Mouse (Mus musculus) heart, adult 8-10 months (tissue): ENCODE results near the gene Ppp1r15a. TPM values are rescaled to one million over a fixed set of nuclear protein-coding genes. Genes with fewer than 3 reads are reported as not detected.
A peak's percentile ranks its signal among the peaks of the same experiment; 100 is the strongest.
"Not testable (repeated sequence)": the region's sequence is repeated elsewhere in the genome, so short reads cannot be mapped to it uniquely, and the experiment has no call there.

Experiments used
- DNase-seq: peaks from one replicate; pipeline ENCODE4 v3.0.0; 2022; ENCODE audit warnings: low spot score
- total RNA-seq, 4 experiments: library from RNA; stranded (reverse); gene quantifications; 2 replicates each; pipeline ENCODE4 v1.2.4; 2022

The Ppp1r15a gene
- total RNA-seq, 4 experiments from 2014 or later: 21.9 to 31.6 (median 28.0) TPM

DNA sequence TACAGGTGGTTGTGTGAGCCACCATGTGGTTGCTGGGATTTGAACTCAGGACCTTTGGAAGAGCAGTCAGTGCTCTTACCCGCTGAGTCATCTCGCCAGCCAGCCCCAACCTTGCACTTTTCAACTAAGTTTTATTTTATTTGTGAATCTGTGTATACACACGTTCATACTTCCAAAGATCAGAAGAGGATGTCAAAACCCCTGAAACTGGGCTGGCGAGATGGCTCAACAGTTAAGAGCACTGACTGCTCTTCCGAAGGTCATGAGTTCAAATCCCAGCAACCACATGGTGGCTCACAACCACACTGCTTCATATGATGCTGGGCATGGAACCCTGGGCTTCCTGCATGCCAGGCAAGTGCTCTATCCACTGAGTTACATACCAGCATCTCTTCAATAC, 41.1 kb downstream of the Ppp1r15a start:
- not testable (repeated sequence) for DNase-seq

DNA sequence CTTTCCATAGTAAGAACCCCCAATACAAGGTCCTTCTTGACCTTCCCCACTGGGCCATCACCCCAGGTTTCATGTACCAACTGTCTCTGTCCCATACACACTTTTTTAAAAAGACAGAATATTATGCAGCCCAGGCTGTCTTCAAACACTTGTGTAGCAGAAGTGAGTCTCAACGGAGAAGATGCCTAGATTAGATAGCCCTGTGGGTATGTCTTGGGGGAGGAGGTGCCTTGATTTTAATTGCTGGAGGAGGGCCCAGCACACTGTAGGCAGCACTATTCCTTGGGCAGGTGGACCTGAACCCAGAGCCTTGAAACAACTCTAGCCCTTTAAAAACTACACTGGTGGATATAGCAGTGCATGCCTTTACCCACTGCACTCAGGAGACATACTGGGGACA, 43.9 kb downstream of the Ppp1r15a start:
- no peak for DNase-seq

DNA sequence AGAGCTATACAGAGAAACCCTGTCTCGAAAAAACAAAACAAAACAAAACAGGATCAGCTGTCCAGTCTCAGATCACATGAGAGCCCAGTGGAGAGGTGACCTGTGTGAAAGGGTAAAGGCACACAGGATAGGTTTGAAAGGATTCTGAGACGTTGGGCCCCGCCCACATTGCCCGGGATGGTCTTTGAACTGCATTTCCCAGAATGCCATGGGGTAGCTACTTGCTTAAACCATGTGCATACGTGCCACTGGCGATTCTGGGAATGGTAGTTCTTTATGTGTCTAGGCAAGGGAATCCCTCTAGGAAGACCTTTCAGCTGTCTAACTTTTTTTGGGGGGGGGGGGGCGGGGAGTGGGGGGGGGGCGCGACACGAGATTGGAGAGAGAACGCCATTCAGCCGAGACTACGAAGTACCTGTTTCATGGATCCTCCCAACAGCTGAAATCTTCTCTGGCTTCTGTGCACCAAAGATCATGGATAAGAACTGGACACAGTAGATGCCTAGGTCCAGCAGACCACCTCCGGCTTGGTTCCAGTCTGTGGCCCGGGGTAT, 44.6 kb downstream of the Ppp1r15a start, which contains the start of gene Tulp2:
TSS of gene Tulp2 (plus strand) at position 504 of the 554 bp plus-strand sequence.
- peak; percentile 61 for DNase-seq

DNA sequence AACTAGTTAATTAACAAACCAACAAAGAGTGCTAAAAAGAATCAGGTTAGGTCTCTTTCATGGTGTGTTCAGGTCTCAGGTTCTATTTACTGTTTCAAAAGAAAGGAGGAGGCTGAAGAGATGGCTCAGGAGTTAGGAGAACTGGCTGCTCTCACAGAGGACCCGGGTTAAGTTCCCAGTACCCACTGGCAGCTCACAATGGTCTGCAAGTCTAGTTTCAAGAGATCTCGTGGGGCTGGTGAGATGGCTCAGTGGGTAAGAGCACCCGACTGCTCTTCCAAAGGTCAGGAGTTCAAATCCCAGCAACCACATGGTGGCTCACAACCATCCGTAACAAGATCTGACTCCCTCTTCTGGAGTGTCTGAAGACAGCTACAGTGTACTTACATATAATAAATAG, 45.8 kb downstream of the Ppp1r15a start:
- DNase-seq: not testable (repeated sequence)

DNA sequence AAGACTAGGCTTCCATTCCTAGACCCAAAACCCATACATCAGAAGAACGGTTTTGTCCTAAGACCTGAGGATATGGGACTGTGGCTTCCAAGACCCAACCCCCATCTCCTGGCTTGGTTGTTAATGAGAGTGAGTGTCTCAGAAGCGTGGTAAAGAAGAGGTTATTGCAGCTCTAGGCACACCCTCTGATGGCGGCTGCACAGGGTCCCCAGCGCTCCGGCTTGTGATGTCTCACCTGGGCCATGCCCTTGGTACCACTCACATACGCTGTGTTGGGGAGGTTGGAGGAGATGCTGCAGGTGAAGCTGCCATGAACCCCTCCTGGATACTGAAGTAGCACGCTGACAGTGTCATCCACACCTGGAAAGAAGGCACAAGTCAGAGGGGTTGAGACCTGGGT, 47.3 kb downstream of the Ppp1r15a start:
- DNase-seq: no peak

DNA sequence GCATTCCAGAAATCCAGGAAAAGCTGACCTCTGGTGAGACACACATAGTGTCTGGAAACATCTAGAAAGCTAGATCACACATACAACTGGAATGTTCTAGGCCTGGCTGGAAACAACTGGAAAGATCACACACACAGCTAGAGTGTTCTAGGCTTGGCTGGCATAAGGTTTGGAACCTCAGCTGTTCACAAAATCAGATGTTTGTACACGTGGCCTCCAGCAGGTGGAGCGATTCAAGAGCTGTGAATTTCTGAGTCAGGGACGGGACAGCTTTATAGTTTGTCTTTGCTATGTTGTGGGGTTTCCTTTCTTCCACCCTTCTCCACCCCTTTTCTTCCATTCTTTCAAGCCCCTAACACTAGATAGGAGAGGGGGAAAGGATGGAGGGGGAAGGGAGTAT, 49.1 kb downstream of the Ppp1r15a start:
- peak; percentile 62 for DNase-seq

DNA sequence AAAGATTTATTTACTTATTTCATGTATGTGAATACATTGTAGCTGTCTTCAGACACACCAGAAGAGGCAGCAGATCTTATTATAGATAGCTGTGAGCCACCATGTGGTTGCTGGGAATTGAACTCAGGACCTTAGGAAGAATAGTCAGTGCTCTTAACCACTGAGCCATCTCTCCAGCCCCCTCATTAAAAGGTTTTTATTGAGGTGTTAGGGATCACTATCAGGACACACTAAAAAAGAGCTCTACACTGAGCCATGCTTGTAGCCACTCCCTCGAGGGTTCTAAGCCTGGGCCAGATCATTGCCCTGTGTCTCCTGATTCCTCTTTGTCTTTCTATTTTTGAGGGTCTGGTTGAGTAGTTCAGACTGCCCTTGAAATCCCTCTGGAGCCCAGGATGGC, 49.6 kb downstream of the Ppp1r15a start:
- no peak for DNase-seq

DNA sequence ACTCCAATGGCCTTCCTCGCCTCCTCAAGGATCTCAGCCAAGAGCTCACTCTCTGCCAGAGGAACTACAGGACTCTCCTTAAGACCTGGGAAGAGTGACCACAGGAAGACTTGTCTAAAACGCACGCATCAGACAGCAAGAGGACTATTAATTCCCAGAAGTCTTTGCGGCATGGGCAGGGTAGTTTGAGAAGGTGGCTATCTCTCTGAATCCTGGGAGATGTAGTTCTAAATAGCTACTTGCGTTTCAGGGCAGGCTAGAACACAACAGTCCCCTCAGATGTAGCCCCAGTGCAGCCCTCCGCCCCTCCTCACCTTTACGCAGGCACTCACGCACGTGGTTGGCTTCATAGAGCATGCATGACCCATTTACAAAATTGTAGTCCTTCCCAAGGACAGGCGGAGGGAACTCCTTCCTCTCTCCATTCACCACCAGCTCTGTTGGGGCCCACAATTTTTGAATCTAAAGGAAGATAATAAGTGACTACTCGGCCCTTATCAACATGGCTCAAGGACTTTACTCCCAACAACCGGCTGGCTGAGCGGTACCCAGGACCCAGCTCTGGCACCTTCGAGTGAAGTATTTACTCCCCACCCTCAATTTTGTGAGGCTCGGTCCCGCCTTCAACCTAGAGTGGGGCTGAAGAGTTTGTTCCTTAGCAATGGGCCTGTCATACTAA, 50.6 kb downstream of the Ppp1r15a start:
- no peak for DNase-seq

Other genes with a start within 250 kb of the Ppp1r15a start
- not detected for gene Slc6a21, start 248.8 kb downstream of the Ppp1r15a start, total RNA-seq
- gene Trpm4, start 192.5 kb downstream of the Ppp1r15a start, total RNA-seq: 10 to 100 TPM; 23.8 to 36.3 (median 25.4) TPM
- 1,000 to 10,000 TPM; 1,032 to 1,216 (median 1,081) TPM for gene Hrc, start 191.0 kb downstream of the Ppp1r15a start, total RNA-seq
- under 1 TPM; 0.11 to 0.33 (median 0.20) TPM for gene Ppfia3, start 159.2 kb downstream of the Ppp1r15a start, total RNA-seq
- 1 to 10 TPM; 1.0 to 1.5 (median 1.3) TPM for gene Lin7b, start 155.7 kb downstream of the Ppp1r15a start, total RNA-seq
- gene Snrnp70, start 130.5 kb downstream of the Ppp1r15a start, total RNA-seq: 100 to 1,000 TPM in 1 of 4 experiments, 10 to 100 TPM in 3; 68.3 to 107 (median 86.7) TPM
- 1 to 10 TPM; 5.5 to 8.0 (median 6.9) TPM for gene Kcna7, start 120.6 kb downstream of the Ppp1r15a start, total RNA-seq
- under 1 TPM; 0.30 to 0.50 (median 0.36) TPM for gene Ntf5, start 112.6 kb downstream of the Ppp1r15a start, total RNA-seq
- gene Lhb, start 105.4 kb downstream of the Ppp1r15a start, total RNA-seq: not detected
- gene Gys1, start 91.4 kb downstream of the Ppp1r15a start, total RNA-seq: 100 to 1,000 TPM; 106 to 122 (median 112) TPM
- gene Ruvbl2, start 88.2 kb downstream of the Ppp1r15a start, total RNA-seq: 10 to 100 TPM; 23.1 to 31.5 (median 26.8) TPM
- 100 to 1,000 TPM; 164 to 329 (median 254) TPM for gene Ftl1, start 66.4 kb downstream of the Ppp1r15a start, total RNA-seq
- gene Bax, start 59.4 kb downstream of the Ppp1r15a start, total RNA-seq: 10 to 100 TPM; 24.3 to 26.9 (median 26.2) TPM
- gene Tulp2, start 44.4 kb downstream of the Ppp1r15a start, total RNA-seq: not detected
- gene Gm45808, start 39.5 kb downstream of the Ppp1r15a start, total RNA-seq: 1 to 10 TPM; 3.8 to 8.5 (median 7.6) TPM
- 10 to 100 TPM; 10.2 to 12.8 (median 11.5) TPM for gene Dhdh, start 37.5 kb downstream of the Ppp1r15a start, total RNA-seq
- gene Nucb1, start 15.9 kb downstream of the Ppp1r15a start, total RNA-seq: 100 to 1,000 TPM; 130 to 149 (median 139) TPM
- gene Plekha4, start 62 bp upstream of the Ppp1r15a start, total RNA-seq: 1 to 10 TPM; 2.6 to 4.2 (median 3.0) TPM
- 1 to 10 TPM in 3 of 4 experiments, under 1 TPM in 1; 0.40 to 2.0 (median 1.1) TPM for gene Hsd17b14, start 28.6 kb upstream of the Ppp1r15a start, total RNA-seq
- gene Bcat2, start 43.9 kb upstream of the Ppp1r15a start, total RNA-seq: 100 to 1,000 TPM; 295 to 316 (median 308) TPM
- not detected for gene Fgf21, start 89.2 kb upstream of the Ppp1r15a start, total RNA-seq
- gene Fut1, start 91.0 kb upstream of the Ppp1r15a start, total RNA-seq: not detected
- gene Izumo1, start 95.5 kb upstream of the Ppp1r15a start, total RNA-seq: under 1 TPM; 0.20 to 0.53 (median 0.35) TPM
- gene Rasip1, start 101.2 kb upstream of the Ppp1r15a start, total RNA-seq: 10 to 100 TPM; 17.8 to 27.2 (median 26.2) TPM
- 1 to 10 TPM; 2.0 to 5.9 (median 5.1) TPM for gene Mamstr, start 113.7 kb upstream of the Ppp1r15a start, total RNA-seq
- 1 to 10 TPM in 1 of 4 experiments, under 1 TPM in 3; 0.19 to 1.5 (median 0.58) TPM for gene Fut2, start 140.1 kb upstream of the Ppp1r15a start, total RNA-seq
- gene Ntn5, start 157.8 kb upstream of the Ppp1r15a start, total RNA-seq: under 1 TPM in 2 of 4 experiments, not detected in 2; 0.22 to 0.25 TPM
- gene Sec1, start 168.1 kb upstream of the Ppp1r15a start, total RNA-seq: under 1 TPM in 3 of 4 experiments, not detected in 1; 0.16 to 0.25 (median 0.23) TPM
- gene Car11, start 173.6 kb upstream of the Ppp1r15a start, total RNA-seq: 1 to 10 TPM; 5.5 to 8.7 (median 8.1) TPM
- 100 to 1,000 TPM in 3 of 4 experiments, 10 to 100 TPM in 1; 72.2 to 183 (median 152) TPM for gene Dbp, start 178.8 kb upstream of the Ppp1r15a start, total RNA-seq
- gene Rpl18, start 189.2 kb upstream of the Ppp1r15a start, total RNA-seq: 100 to 1,000 TPM; 552 to 697 (median 598) TPM
- gene Sphk2, start 191.7 kb upstream of the Ppp1r15a start, total RNA-seq: 10 to 100 TPM; 15.3 to 19.3 (median 18.4) TPM
- under 1 TPM; 0.19 to 0.55 (median 0.44) TPM for gene Fam83e, start 194.9 kb upstream of the Ppp1r15a start, total RNA-seq
- gene Spaca4, start 199.5 kb upstream of the Ppp1r15a start, total RNA-seq: not detected